Mouse (Mus musculus): ENCODE data around the gene 1700025C18Rik.
A peak's percentile ranks its signal among the peaks of the same experiment; 100 is the strongest.

The 1700025C18Rik gene

GRCm38 (mm10) chr2:165034131-165035057 lies 56.2 kb downstream of the 1700025C18Rik start, which contains the start of gene Ncoa5:
Ncoa5 (minus strand) TSS chr2:165034867.
- peak; percentile 93 for DNase-seq (ENCODE audit: low spot score)

DNA sequence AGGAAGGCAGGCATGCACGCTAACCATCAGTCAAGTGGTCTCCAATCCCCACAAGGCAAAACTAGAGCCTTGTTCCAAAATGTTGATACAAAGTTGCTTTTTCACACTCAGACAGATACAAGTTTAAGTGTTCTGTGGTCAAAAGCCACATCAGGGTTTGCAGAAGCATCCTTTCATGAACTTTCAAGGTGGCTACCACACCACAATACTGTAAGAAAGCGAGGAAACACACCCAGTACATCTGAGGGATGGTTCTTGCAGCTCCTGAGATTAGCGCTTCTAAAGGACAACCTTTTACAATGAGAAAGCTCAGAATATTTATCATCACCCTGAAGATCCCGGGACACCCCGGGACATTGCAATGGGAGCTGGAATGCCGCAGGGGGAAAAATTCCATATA lies 57.2 kb downstream of the 1700025C18Rik start:
- no peak for DNase-seq (ENCODE audit: low spot score)

DNA sequence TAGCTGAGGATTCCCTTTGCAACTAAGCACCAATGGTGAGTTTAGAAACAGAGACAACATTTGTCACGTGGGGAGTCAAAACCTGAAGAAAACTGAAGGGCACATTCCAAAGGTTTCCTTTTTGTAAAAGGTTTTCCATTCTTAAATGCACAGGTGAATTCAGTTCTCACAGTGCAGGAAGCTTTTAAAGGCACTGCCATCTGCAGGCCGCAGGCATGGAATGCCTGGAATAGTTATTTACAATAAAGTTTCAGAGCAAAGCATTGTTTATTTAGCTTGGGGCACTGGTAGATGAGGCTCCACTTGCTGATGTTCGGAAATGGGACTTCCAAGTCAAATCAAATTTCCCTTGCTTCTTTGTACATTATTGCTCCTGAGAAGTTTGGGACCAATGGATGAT lies 58.0 kb downstream of the 1700025C18Rik start:
- DNase-seq (ENCODE audit: low spot score): no peak

Measured in urinary bladder, postnatal 10 days (tissue).